In the genomic region with DNA sequence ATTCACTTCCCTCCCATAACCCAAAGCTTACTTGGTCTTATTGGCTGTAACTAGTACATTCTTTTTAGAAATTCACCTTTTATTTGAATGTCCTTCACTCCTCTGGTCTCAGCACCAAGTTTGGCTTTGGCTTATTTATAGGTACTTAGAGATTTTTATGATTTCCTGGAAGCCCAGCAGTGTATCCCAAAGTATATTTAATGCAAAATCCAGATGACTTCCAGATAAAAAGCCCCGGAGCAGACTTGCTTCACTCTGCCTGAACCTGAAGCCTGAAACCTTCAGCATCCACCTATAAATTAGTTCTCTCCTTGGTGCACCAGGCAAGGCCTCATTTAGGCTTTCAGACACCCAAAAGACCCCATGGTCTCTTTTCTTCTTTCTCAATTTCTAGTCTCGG, we compare ENCODE assay signal across 17 mouse cellular contexts.
"Had no signal": no experiment of that assay in that cellular context is flagged by ENCODE, and none has a peak within 500 bp of the region (broad histone marks: within the 10 kb centered on the region; RNA-seq: fewer than 3 reads in every experiment).

No protein-coding gene starts in this region.

- H3K4me1 ChIP-seq: intestine, embryonic 15.5 days; liver, embryonic 13.5 days; midbrain, embryonic 15.5 days had no signal

- H3K4me3 ChIP-seq: intestine, embryonic 15.5 days; liver, embryonic 13.5 days; midbrain, embryonic 12.5 days; midbrain, embryonic 15.5 days; myocyte; neural tube, embryonic 13.5 days had no signal

- ATAC-seq: intestine, embryonic 15.5 days; midbrain, embryonic 15.5 days had no signal

- H3K9me3 ChIP-seq: intestine, embryonic 15.5 days; liver, embryonic 13.5 days; midbrain, embryonic 12.5 days; midbrain, embryonic 15.5 days; neural tube, embryonic 13.5 days had no signal

- H3K27me3 ChIP-seq: intestine, embryonic 15.5 days; liver, embryonic 13.5 days; neural tube, embryonic 13.5 days had no signal

- H3K36me3 ChIP-seq: intestine, embryonic 15.5 days; liver, embryonic 13.5 days; midbrain, embryonic 12.5 days; midbrain, embryonic 15.5 days; neural tube, embryonic 13.5 days had no signal

- H3K27ac ChIP-seq: intestine, embryonic 15.5 days; liver, embryonic 13.5 days; midbrain, embryonic 12.5 days; midbrain, embryonic 15.5 days had no signal

- H3K9ac ChIP-seq: intestine, embryonic 15.5 days; liver, embryonic 13.5 days; midbrain, embryonic 12.5 days; midbrain, embryonic 15.5 days; neural tube, embryonic 13.5 days had no signal

- H3K4me2 ChIP-seq: intestine, embryonic 15.5 days; liver, embryonic 13.5 days; midbrain, embryonic 12.5 days; midbrain, embryonic 15.5 days; neural tube, embryonic 13.5 days had no signal

- DNase-seq: kidney, adult 18-20 months; kidney, adult 9 months; kidney, postnatal 36 days; left cerebral cortex, postnatal 4 days; liver, embryonic 13.5 days; lung, adult 2 months; lung, postnatal 14 days; lung, postnatal 4 days; right cerebral cortex, postnatal 25 days; thymus, adult 18-20 months; thymus, postnatal 14 days; thymus, postnatal 4 days had no signal
